Mouse (Mus musculus): ENCODE data around the gene Dusp28.

DNA sequence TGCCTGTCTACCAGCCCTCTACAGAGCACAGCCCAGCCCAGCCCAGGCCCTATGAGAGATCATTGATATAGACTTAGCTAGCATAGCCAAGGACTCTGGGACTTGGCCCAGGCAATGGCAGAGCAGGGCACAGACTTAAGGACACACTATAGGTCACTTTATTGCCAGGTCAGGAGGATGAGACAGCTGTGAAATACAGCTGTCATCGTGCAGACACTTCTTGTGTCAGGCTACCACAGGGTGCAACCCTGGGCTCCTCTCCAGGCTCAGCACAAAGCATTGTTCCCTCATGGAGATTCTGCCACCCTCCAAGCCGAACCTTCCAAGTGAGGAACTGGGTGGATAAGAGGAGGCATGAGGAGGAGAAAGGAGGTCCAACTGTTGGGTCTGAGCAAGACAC, 36.8 kb upstream of the Dusp28 start:
- TF ChIP-seq CTCF (IDR thresholded peaks at IDR 0.05; ENCODE audit: borderline replicate concordance, control insufficient read depth, extremely low read depth, insufficient read depth, low read length, poor library complexity): no peak
- TF ChIP-seq POLR2A (IDR thresholded peaks at IDR 0.05; ENCODE audit: control insufficient read depth, extremely low read depth, insufficient read depth, low read length, poor library complexity): no peak

Measured in thymus, adult 2 months (tissue).